Mouse (Mus musculus) hindbrain, embryonic 13.5 days (tissue): ENCODE data around the gene Drd4. TPM values are rescaled to one million over a fixed set of nuclear protein-coding genes. Genes with fewer than 3 reads are reported as not detected.

Experiments
- ATAC-seq: fragments of 200-750 bp; cut with Nextera tagmentation; 2 replicates; pipeline ENCODE4 v1.8.0; 2017; ENCODE audit warnings: moderate TSS enrichment; ENCODE audit not compliant: low FRiP score
- H3K27ac ChIP-seq: fragments of 300-500 bp; sonication (generic); 2 replicates; pipeline ENCODE4 v1.5.1; 2015; ENCODE audit warnings: inconsistent platforms, mild to moderate bottlenecking, moderate library complexity
- H3K27me3 ChIP-seq: fragments of 300-500 bp; sonication (generic); 2 replicates; pipeline ENCODE4 v1.6.1; 2015; ENCODE audit warnings: mild to moderate bottlenecking, inconsistent platforms
- H3K36me3 ChIP-seq: fragments of 300-500 bp; sonication (generic); 2 replicates; pipeline ENCODE4 v1.6.1; 2015; ENCODE audit warnings: mild to moderate bottlenecking, inconsistent platforms
- H3K4me1 ChIP-seq: fragments of 300-500 bp; sonication (generic); replicated peaks from 2 replicates; pipeline ENCODE4 v1.6.1; 2015; ENCODE audit warnings: inconsistent platforms
- H3K4me2 ChIP-seq: fragments of 300-500 bp; sonication (generic); 2 replicates; pipeline ENCODE4 v1.6.1; 2015; ENCODE audit warnings: inconsistent platforms, mild to moderate bottlenecking, moderate library complexity
- H3K4me3 ChIP-seq: fragments of 300-500 bp; sonication (generic); 2 replicates; pipeline ENCODE4 v1.5.1; 2015; ENCODE audit warnings: mild to moderate bottlenecking, inconsistent platforms
- H3K9ac ChIP-seq: fragments of 300-500 bp; sonication (generic); 2 replicates; pipeline ENCODE4 v1.6.1; 2015; ENCODE audit warnings: mild to moderate bottlenecking, inconsistent platforms
- H3K9me3 ChIP-seq: fragments of 300-500 bp; sonication (generic); 2 replicates; pipeline ENCODE4 v1.6.1; 2016; ENCODE audit warnings: inconsistent platforms
- WGBS: fragments of 180-500 bp; shearing (Covaris S2); methylation state at CpG from one replicate; pipeline ENCODE4 v1.1.7; 2015; 5-methylcytosine and 5-hydroxymethylcytosine counted together
- polyA plus RNA-seq: library from polyadenylated mRNA; unstranded; fragments of >200 nt; fragmentation: Nextera tagmentation; extraction: Ambion mirVana; gene quantifications from 2 replicates; pipeline ENCODE4 v1.2.1, GENCODE M21; 2015

Gene Drd4
- polyA plus RNA-seq, 1 experiment from 2014 or later = 0.68 TPM

- Histone ChIP-seq H3K9ac (no peak overlapping the region), H3K4me2 (no peak overlapping the region), H3K27ac (no peak overlapping the region), H3K4me3 (no peak overlapping the region), H3K4me1 (peaks cover 9% of the 10 kb centered on the region), H3K27me3 (no peaks in the 10 kb centered on the region), H3K9me3 (no peaks in the 10 kb centered on the region), H3K36me3 (no peaks in the 10 kb centered on the region)
- 88% methylated on average over 3 of the region's 3 CpGs for WGBS
- no peak for ATAC-seq
Observed at GRCm38 (mm10) chr7:141270631-141271030, 21.2 kb upstream of the Drd4 start.

GRCm38 (mm10) chr7:141275356-141275755 lies 16.4 kb upstream of the Drd4 start:
- Histone ChIP-seq H3K4me3 (no peak overlapping the region), H3K4me2 (no peak overlapping the region), H3K4me1 (peaks cover 10% of the 10 kb centered on the region), H3K27ac (no peak overlapping the region), H3K27me3 (peaks cover 21% of the 10 kb centered on the region), H3K36me3 (no peaks in the 10 kb centered on the region), H3K9ac (no peak overlapping the region), H3K9me3 (no peaks in the 10 kb centered on the region)
- ATAC-seq = no peak
- 86% methylated on average over 9 of the region's 9 CpGs for WGBS

GRCm38 (mm10) chr7:141276546-141276945 lies 15.3 kb upstream of the Drd4 start, which contains the start of gene Cdhr5:
TSS of gene Cdhr5 (minus strand) at chr7:141276786.
- Histone ChIP-seq H3K4me3 (no peak within 1 kb of the TSS), H3K27me3 (peaks cover 24% of the 10 kb centered on the region), H3K4me1 (peaks cover 13% of the 10 kb centered on the region), H3K36me3 (no peaks in the 10 kb centered on the region), H3K4me2 (no peak within 1 kb of the TSS), H3K27ac (no peak within 1 kb of the TSS), H3K9me3 (no peaks in the 10 kb centered on the region), H3K9ac (no peak within 1 kb of the TSS)
- no peak for ATAC-seq
- 62% methylated on average over 11 of the region's 11 CpGs for WGBS

GRCm38 (mm10) chr7:141277701-141278678 lies 13.8 kb upstream of the Drd4 start:
- H3K4me1 ChIP-seq = peaks cover 13% of the 10 kb centered on the region
- ATAC-seq = peak; percentile 33; the same call in 1 of the 2 replicates
- no peaks in the 10 kb centered on the region for H3K9me3 ChIP-seq
- peaks cover 24% of the 10 kb centered on the region for H3K27me3 ChIP-seq
- H3K9ac ChIP-seq = no peak overlapping the region
- no peaks in the 10 kb centered on the region for H3K36me3 ChIP-seq
- WGBS = 80% methylated on average over 11 of the region's 11 CpGs
- H3K4me2 ChIP-seq = peak overlapping the region; percentile 94; the same call in 1 of the 2 replicates
- peak overlapping the region; percentile 48 for H3K4me3 ChIP-seq
- H3K27ac ChIP-seq = no peak overlapping the region

- peak within 1 kb of the TSS; percentile 48 for H3K4me3 ChIP-seq
- H3K4me2 ChIP-seq = peak within 1 kb of the TSS; percentile 94
- H3K27ac ChIP-seq = no peak within 1 kb of the TSS
- peak; percentile 80 for ATAC-seq
- WGBS = 2% methylated on average over 41 of the region's 46 CpGs
- H3K36me3 ChIP-seq = no peaks in the 10 kb centered on the region
- peaks cover 13% of the 10 kb centered on the region for H3K4me1 ChIP-seq
- peak within 1 kb of the TSS; percentile 75 for H3K9ac ChIP-seq
- no peaks in the 10 kb centered on the region for H3K9me3 ChIP-seq
- peaks cover 24% of the 10 kb centered on the region for H3K27me3 ChIP-seq
Observed at GRCm38 (mm10) chr7:141278766-141279590, 12.8 kb upstream of the Drd4 start, which contains the start of gene Sct. TSS of gene Sct (minus strand) at chr7:141279133.

GRCm38 (mm10) chr7:141281442-141281841 lies 10.4 kb upstream of the Drd4 start:
- no peaks in the 10 kb centered on the region for H3K36me3 ChIP-seq
- 40% methylated on average over 6 of the region's 6 CpGs for WGBS
- H3K27me3 ChIP-seq = peaks cover 29% of the 10 kb centered on the region
- no peak overlapping the region for H3K4me2 ChIP-seq
- ATAC-seq = no peak
- H3K4me3 ChIP-seq = no peak overlapping the region
- no peaks in the 10 kb centered on the region for H3K9me3 ChIP-seq
- H3K27ac ChIP-seq = no peak overlapping the region
- peaks cover 13% of the 10 kb centered on the region for H3K4me1 ChIP-seq
- H3K9ac ChIP-seq = no peak overlapping the region

- WGBS = 84% methylated on average over 4 of the region's 4 CpGs
- Histone ChIP-seq H3K36me3 (no peaks in the 10 kb centered on the region), H3K4me2 (no peak overlapping the region), H3K9me3 (no peaks in the 10 kb centered on the region), H3K9ac (no peak overlapping the region), H3K27me3 (peaks cover 25% of the 10 kb centered on the region), H3K27ac (no peak overlapping the region), H3K4me1 (peaks cover 13% of the 10 kb centered on the region), H3K4me3 (no peak overlapping the region)
- ATAC-seq = no peak
Observed at GRCm38 (mm10) chr7:141282756-141283155, 9.1 kb upstream of the Drd4 start.

- Histone ChIP-seq H3K9me3 (no peaks in the 10 kb centered on the region), H3K27me3 (peaks cover 42% of the 10 kb centered on the region), H3K36me3 (no peaks in the 10 kb centered on the region), H3K9ac (no peak overlapping the region), H3K27ac (no peak overlapping the region), H3K4me1 (peaks cover 17% of the 10 kb centered on the region), H3K4me2 (no peak overlapping the region), H3K4me3 (no peak overlapping the region)
- WGBS = 87% methylated on average over 3 of the region's 3 CpGs
- ATAC-seq = no peak
Observed at GRCm38 (mm10) chr7:141288042-141288441, 3.8 kb upstream of the Drd4 start.

- Histone ChIP-seq H3K9me3 (no peaks in the 10 kb centered on the region), H3K27ac (no peak overlapping the region), H3K4me3 (peak overlapping the region; percentile 54), H3K27me3 (peaks cover 73% of the 10 kb centered on the region), H3K4me1 (peaks cover 35% of the 10 kb centered on the region), H3K4me2 (peak overlapping the region; percentile 96), H3K36me3 (peaks cover 16% of the 10 kb centered on the region), H3K9ac (peak overlapping the region; percentile 78)
- WGBS = 35% methylated on average over 15 of the region's 15 CpGs
- 0 out of 2 replicates have a peak, but pooled peaks have one; percentile 18 for ATAC-seq
Observed at GRCm38 (mm10) chr7:141292583-141293388, 980 bp downstream of the Drd4 start.

GRCm38 (mm10) chr7:141293852-141294471 lies 2.2 kb downstream of the Drd4 start:
- peak overlapping the region; percentile 67 for H3K9ac ChIP-seq
- H3K27me3 ChIP-seq = peaks cover 70% of the 10 kb centered on the region
- peaks cover 35% of the 10 kb centered on the region for H3K4me1 ChIP-seq
- H3K4me2 ChIP-seq = peak overlapping the region; percentile 65
- peak overlapping the region; percentile 39 for H3K4me3 ChIP-seq
- H3K9me3 ChIP-seq = no peaks in the 10 kb centered on the region
- 0 out of 2 replicates have a peak, but pooled peaks have one; percentile 19 for ATAC-seq
- 2% methylated on average over 48 of the region's 53 CpGs for WGBS
- no peak overlapping the region for H3K27ac ChIP-seq
- H3K36me3 ChIP-seq = peaks cover 23% of the 10 kb centered on the region

GRCm38 (mm10) chr7:141294479-141294878 lies 2.7 kb downstream of the Drd4 start:
- H3K4me3 ChIP-seq = peak overlapping the region; percentile 39; the same call in 1 of the 2 replicates
- H3K27me3 ChIP-seq = peaks cover 70% of the 10 kb centered on the region
- no peak overlapping the region for H3K27ac ChIP-seq
- WGBS = 5% methylated on average over 21 of the region's 22 CpGs
- peaks cover 35% of the 10 kb centered on the region for H3K4me1 ChIP-seq
- peak overlapping the region; percentile 67; the same call in 1 of the 2 replicates for H3K9ac ChIP-seq
- H3K36me3 ChIP-seq = peaks cover 28% of the 10 kb centered on the region
- H3K9me3 ChIP-seq = no peaks in the 10 kb centered on the region
- H3K4me2 ChIP-seq = peak overlapping the region; percentile 65
- ATAC-seq = no peak
